Mouse (Mus musculus) layer of hippocampus, postnatal 25 days (tissue): ENCODE measurements around the gene Itgad. TPM values are rescaled to one million over a fixed set of nuclear protein-coding genes. Genes with fewer than 3 reads are reported as not detected.

Experiments used
- DNase-seq, 2 experiments: peaks; one replicate each; pipeline ENCODE4 v3.0.0; 2022; ENCODE audit warnings: mixed read lengths in 2 of 2, low spot score in 1 of 2; ENCODE audit errors: extremely low spot score in 1 of 2
- total RNA-seq, 2 experiments: library from RNA; stranded (reverse); gene quantifications; 2 replicates each; pipeline ENCODE4 v1.2.3; 2021

The Itgad gene
- total RNA-seq, 2 experiments from 2014 or later = 0.79 to 1.5 TPM

DNA sequence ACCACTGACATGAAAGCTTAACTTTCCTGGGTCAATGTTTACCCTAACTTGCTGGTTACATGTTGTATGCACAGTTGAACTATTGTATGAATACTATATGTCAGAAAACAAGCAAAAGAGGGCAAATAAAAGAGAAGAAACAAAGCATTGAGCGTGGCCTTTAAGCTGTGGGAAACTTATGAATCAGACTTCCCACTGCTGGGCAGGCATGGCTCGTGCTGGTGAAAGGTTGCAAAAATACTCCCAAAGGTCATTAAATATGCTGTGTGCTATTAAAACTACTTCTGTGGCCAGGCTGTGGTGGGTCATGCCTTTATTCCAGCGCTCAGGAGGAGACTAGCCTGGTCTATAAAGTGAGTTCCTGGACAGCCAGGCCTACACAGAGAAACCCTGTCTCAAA, 15.8 kb downstream of the Itgad start:
- DNase-seq = no peak

DNA sequence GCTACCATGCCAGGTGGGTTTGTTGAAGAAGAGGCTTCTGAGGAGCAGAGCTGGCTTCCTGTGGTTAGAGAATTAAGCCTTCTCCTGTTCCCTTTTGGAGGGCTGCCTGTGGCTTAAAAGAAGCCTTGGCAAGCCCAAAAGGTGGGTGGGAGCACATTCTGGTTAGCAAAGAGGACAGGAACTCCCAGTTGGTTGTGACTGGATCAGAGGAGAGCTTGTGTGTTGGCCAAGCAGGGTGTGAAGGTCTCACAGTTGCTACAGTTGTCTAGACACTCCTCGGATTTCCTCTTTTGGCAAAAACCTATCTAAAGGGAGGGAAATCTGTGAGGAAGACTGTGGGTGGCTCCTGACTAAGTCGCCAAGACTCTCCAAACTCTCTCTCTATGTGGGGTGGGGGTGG, 24.2 kb downstream of the Itgad start:
- no peak for DNase-seq

DNA sequence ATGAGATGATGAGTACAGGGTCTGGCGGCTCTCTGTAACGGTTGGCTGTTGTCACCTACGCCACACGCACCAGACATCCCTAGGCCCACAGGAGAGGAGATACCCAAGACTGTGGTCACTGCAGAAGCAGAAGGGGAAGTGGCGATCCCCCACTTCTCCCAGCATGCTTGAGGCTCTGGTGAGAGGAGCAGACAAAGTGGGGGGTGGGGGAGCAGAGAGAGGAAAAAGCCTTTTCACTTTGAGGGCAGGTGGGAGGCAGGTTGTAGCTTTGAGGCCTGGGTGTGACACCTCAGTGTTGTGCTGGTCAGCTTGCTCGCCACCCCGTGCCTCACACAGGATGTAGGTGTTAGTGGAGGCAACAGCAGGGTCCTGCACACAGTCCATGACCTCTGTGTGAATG, 25.9 kb downstream of the Itgad start:
- DNase-seq = no peak

DNA sequence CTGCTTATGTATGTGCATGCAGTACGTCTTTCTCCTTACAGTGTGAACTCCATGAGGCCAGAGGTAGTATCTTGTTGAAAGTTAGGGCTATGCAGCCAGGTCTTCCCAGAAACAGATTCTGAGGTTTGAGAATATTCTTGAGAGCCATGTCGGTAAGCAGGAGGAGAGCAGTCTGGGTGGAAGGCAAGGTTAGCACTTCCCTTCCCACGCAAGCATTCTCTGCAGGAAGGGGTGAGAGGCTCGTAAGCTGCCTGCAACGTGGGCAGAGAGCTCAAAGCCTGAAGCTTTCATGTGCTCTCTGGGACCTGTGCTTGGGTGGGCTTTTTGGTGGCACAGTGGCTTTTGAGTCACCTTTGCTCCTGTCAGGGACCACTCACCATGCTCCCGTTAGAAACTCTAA, 26.4 kb downstream of the Itgad start:
- DNase-seq = no peak

DNA sequence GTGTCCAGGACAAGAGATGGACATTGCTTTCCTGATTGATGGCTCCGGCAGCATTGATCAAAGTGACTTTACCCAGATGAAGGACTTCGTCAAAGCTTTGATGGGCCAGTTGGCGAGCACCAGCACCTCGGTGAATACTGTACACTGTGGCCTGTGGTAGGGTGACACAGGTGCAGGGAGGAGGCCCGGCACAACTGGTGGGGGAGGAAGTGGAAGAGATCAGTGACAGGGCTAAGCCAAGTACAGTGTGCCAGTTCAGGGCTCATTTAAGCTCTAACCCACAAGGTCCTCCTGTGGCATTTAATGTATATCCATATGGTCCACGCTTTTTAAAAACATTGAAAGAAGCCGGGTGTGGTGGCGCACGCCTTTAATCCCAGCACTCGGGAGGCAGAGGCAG, 27.5 kb downstream of the Itgad start:
- no peak for DNase-seq

DNA sequence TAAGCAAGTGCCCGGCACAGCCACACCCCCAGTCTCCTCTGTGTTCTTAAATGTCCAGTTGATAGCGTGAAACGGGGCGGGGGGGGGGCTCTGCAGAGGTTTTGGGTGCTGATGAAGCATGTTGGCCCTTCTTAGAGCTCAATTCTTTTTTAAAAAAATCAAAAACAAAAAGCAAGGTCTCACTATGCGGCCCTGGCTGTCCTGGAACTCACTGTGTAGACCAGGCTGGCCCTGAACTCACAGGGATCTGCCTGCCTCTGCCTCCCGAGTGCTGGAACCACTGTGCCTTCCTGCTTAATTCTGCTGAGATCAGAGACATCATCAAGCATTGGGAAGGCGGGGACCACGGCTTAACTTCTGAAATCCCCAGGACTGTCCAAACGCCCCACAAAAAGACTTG, 47.4 kb downstream of the Itgad start:
- no peak for DNase-seq

DNA sequence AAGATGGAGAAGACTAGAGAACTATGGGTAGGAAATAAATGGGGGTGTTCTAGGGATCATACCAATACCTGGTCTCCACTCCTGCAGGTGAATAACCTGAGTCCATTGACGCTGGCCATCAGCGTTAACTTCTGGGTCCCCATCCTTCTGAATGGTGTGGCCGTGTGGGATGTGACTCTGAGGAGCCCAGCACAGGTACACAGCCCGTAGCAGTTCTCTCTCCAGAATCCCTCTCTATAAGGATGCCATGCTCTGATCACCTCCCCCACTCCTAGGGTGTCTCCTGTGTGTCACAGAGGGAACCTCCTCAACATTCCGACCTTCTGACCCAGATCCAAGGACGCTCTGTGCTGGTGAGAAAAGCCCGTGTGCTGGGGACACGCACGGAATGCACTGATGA, 48.9 kb downstream of the Itgad start:
- no peak for DNase-seq

DNA sequence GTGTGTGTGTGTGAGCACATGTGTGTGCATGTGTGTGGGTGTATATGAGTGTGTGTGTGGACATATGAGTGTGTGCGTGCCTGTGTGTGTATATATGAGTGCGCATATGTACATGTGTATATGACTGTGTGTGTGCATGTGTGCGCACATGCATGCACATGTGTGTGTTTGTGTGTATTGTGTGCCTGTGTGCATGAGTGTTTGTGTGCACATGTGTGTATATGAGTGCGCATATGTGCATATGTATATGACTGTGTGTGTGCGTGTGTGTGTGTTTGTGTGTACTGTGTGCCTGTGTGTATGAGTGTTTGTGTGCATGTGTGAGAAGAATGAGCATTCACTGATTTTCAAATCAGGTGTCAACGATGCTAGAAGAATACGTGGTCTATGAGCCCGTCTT, 50.0 kb downstream of the Itgad start:
- DNase-seq = no peak

DNA sequence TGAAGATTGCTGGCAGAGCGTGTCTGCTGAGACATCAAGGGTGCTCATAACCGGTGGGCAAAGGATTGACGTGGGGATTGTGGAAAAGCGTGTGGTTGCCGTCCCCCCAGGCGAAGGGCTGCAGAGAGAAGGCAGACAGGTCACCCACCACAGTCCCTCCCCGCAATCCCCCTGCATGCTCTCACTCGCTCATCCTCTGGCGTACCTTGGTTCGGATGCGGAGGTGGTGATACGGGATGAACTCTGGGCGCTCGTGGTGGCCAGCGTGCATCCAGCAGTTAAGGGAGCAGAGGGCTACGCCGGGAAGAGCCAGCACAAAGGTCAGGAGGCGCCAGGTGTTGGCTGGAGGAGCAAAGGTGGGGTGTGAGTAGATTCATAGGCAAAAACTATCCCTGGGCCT, 51.5 kb downstream of the Itgad start:
- DNase-seq = no peak

DNA sequence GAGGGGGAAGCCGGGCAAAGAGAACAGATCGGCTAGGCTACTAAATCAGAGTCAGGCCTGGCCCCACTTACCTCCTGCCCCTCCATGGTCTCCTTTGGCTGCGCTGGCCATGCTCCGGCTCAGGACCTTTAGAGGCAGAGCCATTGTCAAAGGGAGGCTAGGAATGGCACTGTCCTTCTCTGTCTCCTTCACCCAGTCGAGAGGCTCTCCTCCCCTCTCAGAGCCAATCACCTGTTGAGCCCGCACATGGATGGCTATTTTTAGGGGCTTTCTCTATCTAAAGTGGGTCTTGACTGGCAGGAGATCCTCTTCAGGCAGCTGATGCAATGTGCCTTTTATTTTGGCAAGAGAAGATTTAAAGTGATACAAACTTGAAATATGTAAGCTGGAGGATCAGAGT, 52.0 kb downstream of the Itgad start, which contains the start of gene Cox6a2:
Cox6a2 (minus strand) TSS at position 236 of the 400 bp plus-strand sequence.
- DNase-seq = no peak

DNA sequence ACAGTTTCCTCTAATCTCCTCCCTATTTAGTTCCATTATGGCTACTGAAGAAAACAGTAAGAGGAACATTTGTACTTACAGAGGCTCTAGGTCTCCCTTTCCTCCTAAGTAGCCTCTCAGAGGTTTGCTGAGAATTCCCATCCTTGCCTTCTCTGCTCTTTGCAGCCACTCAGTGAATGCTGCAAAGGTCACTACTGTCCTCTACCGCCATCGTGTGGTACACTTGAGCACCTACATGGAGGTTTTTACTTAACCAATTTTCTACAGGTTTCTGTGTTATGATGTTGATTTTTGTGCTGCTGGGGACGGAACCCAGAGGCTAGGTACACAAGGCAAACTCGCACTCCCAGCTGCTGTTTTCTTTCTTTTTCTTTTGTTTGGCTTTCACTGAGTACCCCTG, 54.0 kb downstream of the Itgad start:
- DNase-seq = peak; percentile 14 to 69

DNA sequence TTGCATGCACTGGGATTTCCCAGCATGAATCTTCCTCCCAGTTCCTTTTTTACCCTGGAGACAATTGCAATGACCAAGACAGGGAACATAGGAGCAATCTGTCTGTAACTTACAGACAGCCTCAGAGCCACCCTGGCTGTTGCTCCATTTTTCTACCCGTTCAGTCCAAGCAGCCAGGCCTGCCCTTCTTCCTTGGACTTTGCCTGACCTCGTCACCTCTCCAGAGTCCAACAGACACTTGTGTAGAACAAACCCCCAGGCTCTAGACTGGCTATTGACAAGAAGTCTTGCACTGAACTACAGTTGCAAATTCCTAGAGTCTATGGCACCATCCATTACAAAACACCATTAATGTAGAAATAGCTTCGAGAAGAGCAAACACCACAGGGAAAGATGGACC, 55.6 kb downstream of the Itgad start:
- DNase-seq = no peak

DNA sequence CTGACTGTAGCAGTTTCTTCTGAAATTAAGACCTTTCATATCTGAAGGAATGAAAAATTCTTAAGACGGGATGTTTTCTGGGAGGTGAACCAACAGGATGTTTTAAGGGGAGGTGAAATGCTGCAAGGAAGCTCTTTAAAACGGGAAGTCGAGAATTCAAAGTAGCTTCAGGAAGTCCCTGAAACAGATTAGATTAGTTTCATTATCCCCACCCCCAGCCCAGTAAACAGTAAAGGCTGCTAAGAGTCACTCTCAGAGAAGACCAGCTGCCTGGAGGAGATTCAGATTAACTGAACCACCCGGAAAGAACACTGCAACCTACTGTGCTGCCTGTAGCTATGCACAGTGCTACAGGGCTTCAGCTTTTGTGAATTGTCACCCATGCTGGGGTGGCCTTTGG, 65.8 kb downstream of the Itgad start:
- no peak for DNase-seq

DNA sequence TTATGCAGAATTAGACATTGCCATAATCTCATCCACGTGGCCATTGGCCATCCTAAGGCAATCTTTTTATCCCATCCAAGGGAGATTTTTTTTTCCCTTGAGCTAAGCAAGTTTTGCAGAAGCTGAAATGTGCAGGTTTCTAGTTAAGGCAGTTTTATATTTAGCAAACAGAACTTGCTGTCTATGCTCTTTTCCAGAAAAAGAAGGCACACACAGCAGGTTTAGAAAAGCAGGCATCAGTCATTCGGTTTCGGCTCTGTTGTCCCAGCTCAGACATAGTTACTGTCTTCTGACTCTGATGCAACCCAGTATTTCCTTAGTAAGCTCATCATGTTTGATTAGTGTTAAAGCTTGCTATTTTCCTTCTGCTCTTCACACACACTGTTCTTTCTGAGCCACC, 66.8 kb downstream of the Itgad start:
- DNase-seq = no peak

DNA sequence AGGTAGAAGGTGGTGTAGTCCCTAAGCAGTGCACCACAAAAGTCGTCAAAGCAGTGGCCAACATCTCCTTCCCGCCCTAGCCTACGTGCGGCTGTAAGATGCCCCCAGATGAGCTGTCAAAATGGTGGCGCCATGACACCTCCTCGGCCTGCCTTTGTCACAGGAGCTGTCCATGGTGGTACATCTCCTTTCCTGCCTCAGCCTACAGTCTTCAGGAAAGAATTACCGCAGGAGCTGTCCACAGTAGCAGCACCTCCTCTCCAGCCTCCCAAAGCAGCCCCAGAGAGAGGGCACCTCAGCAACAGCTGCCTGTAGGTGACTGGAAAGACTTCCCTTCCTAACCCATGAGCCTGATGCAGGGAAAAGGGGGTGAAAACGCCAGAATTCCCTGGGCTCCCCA, 77.6 kb downstream of the Itgad start:
- DNase-seq = no peak

DNA sequence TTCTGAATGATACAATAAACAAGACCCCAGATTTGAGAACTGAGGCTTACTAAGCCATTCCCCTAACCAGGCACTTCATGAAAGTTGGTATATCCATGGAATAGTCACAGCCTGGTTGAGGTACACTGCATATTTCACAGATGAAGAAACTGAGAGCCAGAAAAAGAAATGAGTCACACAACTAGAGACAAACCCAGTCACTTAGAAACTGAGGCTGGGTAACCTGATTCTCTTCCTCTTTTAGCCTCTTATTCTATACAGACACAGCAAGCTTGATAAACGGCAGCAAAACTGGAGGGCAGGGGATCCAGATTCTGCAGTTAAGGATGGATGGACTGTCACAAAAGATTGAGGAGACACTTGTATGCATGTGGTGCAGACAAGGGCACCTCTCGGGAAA, 80.6 kb downstream of the Itgad start:
- no peak for DNase-seq

DNA sequence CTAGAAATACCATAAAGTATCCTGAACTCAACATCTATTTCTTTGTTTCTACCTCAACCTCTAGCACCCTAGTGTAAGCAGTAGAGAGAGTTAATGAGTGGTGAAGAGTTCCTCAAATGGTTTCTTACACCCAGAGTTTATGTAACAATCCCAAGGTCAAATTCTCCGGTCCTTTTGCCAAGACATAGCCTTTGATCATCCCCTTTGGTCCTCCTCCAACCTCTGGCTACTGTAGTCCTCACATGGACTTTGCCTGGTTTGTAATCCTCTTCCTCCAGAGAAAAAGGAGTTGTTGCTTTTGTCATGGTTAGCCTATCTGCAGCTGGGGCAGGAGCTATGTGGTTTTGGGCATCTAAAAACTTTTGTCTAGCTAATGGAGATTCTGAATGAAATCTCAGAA, 81.3 kb downstream of the Itgad start:
- DNase-seq = no peak

DNA sequence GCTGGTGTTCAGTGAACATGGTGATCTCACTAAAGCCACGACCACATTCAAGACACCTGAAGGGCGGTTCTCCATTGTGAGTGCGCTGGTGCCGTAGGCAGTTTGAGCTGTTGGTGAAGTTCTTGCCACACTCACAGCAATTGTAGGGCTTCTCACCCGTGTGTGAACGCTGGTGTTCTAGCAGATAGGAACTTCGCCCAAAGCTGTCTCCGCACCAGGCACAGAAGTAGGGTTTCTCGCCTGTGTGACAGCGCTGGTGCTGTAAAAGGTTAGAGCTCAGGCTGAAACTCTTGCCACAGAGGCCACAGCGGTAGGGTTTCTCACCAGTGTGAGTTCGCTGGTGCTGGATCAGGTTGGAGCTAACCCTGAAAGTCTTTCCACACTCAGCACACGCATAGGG, 82.2 kb downstream of the Itgad start:
- no peak for DNase-seq

DNA sequence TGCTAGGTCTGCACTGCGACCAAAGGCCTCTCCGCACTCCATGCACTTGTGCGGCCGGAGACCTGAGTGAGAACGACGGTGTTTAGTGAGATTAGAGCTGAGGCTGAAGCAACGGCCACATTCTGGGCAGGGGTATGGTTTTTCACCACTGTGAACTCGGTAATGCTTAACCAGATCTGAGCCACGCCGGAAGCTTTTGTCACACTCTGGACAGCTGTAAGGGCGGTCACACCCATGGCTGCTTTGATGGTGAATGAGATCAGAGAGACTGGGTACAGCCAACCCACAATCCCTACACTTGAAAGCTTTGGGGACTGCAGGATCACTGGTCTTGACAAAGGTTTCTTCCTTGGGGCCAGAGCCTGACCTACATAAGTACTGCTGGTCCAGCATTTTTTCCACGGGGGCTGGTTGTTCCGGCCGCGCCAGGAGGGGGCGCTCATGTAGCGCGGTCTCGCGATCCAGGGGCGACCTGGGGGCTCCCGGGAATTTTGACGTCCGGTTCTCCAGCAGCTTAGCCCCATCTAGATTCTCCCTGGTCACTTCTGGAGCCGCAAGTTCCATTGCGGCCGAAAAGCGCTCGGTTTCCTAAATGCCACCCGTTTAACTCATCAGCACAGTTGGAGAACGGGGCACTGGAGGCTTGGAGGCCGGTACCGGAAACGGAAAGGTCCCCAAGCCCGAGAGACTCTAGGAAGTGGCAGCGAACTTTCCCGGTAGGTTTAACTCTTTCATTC, 82.8 kb downstream of the Itgad start, which contains the start of gene Armc5:
Armc5 (plus strand) TSS at position 487 of the 737 bp plus-strand sequence.
- peak; percentile 85 to 86 for DNase-seq

DNA sequence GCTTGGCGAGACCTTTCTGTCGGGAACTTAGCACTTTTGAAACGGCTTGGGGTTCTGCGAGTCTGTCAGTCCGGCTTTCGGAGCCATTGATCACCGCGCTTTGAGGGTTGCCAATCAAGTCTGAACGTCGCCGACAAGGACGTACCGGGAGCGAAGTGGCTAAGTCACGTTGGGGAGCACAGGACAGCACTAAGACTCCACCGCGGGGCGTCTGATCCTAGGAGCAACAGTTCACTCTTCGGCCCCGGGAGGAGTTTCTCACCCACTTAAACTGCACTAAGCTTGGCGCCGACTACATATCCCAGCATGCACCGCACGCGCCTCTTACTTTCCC, 83.4 kb downstream of the Itgad start:
- no peak for DNase-seq

DNA sequence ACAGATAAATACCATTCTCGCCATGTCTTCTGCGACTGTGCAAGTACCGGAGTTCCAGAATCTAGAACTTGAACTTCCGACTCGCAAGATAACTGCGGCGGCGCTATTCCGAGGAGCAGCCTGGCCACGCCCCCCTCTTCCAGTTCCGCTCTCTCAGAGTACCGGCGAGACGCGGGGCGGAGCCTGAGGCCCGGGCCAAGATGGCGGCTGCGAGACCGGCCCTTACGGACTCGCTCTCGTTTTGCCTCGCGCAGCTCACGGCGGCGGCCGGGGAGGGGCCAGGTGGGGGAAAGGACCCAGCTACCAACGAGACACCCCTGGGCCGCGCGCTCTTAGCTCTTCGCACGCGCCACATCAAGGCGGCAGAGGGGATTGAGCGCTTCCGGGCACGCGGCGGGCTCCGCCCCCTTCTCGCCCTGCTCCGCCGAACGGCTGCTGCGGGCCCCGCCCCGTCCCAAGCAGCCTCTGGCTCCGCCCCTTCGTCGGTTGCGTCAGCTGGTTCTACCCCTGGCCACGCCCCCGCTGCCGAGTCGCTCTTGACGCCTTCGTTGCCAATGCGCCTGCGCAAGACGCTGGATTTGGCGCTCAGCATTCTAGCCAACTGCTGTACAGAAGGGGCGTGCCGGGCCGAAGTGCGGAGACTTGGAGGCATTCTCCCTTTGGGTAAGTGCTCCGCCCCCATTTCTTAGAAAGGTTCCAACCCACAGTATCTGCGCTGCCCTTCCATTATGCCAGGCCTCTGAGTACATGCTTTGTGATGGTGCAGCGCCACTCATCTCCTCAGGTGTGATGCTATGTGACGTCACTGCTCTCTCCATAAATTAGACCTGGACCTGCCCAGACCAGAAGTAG, 84.0 kb downstream of the Itgad start, which contains the start of gene 9130023H24Rik:
9130023H24Rik (minus strand) TSS at position 105 of the 852 bp plus-strand sequence.
- DNase-seq = peak; percentile 97 to 98

DNA sequence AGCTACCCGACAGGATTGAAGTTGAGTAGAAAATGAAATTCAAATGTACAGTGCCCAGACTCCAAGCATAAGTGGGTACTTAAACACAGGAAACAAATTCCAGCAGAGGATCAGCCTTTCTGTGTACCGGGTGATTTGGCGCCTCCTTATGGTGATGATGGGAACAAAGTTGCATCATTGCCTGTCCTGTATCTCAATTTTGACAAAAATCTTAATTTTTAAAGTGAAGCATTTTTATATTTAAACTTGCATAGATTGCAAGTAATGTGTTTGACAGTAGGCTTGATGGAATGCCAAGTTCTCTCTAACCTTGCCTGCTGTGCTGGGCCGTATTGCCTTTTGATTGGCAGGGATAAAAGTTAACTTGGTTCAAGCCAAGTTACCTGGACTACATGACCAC, 84.8 kb downstream of the Itgad start:
- no peak for DNase-seq
